Mouse (Mus musculus) urinary bladder, adult 2 months (tissue): ENCODE results near the gene Ifitm10. TPM values are rescaled to one million over a fixed set of nuclear protein-coding genes. Genes with fewer than 3 reads are reported as not detected.
"Not testable (repeated sequence)": the region's sequence is repeated elsewhere in the genome, so short reads cannot be mapped to it uniquely, and the experiment has no call there.

Experiments used
- DNase-seq: peaks from one replicate; pipeline ENCODE4 v3.0.0; 2022; ENCODE audit warnings: low spot score
- polyA plus RNA-seq: library from polyadenylated mRNA; depleted of rRNA; stranded (reverse); fragments of >200 nt; gene quantifications from 2 replicates; pipeline ENCODE4 v1.2.3, GENCODE M21; 2012

Gene Ifitm10
- polyA plus RNA-seq, 1 experiment, result 36.2 TPM

DNA sequence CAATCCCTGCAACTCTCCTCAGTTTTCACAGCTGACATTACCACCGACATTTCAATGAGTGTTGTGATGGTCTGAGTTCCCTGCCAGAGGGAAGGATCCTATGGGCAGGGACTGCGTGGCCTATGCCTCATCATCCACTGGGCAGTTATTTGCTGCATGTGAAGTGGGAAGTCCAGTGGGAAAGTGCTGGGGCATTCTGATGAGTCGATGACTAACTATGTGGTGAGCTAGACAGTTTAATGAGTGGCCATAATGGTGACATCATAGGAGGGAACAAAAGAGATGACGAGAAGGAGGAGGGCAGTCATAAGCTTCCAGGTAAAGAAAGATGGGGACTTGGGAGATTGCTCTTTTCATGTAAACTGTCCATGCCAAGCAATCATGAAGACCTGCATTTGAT is 10.4 kb downstream of the Ifitm10 start:
- no peak for DNase-seq

DNA sequence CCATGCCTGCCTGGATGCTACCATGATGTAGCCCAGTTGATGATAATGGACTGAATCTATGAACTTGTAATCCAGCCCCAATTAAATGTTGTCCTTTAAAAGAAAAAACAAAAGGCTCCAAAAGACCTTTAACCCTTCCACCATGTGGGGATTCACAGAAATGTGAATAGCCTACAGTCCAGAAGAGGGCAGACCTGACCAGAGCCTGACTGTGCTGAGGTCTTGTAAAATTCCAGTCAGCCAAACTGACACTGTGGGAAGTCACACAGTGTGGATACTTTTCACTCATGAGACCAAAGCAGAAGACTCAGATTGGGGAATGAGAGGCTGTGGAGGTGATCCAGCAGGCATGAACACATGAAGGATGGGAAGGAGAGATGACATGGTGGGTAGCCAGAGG is 12.8 kb downstream of the Ifitm10 start:
- no peak for DNase-seq

DNA sequence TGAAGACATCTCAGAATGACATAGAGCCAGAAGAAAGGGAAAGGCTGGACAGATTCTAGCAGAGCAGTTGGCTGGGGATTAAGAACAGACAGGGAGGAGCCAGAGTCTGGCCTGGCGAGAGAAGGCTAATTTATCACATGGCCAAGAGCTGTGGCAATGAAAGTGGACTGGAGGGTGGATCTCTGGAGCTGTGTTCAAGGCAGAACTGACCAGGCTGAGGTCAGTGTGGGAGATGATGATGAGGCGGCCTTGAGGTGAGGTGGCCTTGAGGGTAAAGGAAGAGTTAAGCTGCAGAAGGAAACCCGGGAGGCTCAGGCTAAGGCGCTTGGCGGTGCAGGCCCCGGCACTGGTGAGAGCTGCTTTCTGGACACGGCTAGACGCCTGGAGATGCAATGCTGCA is 14.4 kb downstream of the Ifitm10 start:
- DNase-seq, result no peak

DNA sequence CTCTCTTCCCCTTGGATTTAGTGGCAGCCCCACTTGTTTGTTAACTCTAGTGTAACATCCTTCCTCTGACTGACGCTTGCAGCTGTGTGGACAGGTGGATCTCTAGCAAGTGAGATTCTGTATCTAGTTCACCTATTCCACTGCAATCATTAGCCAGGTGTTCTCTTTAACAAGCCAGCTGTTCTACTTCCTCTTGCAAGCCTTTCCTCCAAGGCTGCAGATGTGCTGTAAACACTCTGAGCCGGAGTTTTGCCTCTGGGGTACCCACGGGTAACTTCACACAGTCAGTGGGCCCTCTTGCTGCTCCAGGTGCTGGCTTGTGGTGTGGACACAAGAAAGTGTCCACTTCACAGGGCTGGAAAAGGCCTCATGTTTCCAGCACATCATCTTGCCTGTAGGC is 16.0 kb downstream of the Ifitm10 start:
- DNase-seq, result no peak

DNA sequence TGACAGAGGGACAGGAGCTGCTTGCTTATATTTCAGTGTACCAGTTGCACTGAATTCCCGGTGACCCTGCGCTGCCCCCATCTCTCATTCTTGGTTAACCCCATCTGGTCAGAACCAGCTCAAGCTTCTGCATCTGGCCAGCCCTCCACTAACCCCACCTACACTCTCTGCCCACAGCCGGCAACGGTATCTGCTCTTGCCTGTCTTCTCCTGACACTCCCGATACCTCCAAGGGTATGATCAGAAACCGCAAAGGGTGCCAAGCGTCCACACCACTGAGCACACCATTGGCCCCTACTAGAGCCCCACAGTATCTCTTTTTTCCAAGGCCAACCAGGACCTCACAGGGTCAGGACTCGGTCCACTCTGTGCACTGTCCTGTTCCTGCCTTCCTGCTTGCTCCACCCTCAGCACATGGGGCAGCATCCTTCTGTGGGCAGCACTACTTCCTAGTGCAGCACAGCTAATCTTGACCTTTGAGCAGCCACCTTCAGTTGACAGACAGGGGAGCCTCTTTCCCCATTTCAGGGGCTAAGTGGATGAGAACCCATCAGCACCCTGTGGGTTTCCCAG is 18.8 kb downstream of the Ifitm10 start:
- DNase-seq, result no peak

DNA sequence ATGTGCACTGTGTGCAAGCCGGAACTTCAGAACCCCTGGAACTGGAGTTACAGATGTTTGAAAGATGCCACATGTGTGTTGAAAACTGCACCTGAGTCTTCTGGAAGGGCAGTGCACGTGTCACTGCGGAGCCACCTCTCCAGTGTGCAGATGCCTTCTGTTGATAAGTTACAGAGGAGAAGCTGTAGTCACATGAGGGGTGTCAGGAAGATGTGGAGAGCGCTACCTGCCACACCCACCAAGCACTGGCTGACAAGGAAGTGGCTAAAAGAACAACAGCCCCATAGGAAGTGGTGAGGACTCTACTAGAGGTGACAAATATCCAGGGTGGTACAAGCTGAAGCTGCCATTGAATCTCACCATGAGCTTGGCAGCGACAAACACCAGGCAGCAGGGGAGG is 19.7 kb downstream of the Ifitm10 start:
- DNase-seq, result no peak

DNA sequence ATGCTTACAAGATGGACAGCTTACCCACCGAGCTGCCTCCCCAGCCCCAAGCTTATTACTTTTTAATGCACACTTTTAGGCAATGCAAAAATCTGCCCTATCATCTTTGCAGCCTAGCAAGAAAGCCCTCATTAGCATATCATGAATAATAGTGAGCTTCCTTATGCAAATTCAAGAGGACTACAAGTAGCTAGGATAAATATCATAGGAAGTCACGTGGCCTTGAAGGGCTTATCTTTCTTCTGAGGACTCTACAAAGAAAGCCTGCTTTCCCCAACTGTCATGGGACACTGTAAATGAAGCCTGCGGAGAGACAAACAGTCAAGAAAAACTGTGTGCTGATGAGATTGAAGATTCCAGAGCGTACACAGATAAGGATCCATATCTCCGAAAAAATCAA is 22.0 kb downstream of the Ifitm10 start:
- no peak for DNase-seq

DNA sequence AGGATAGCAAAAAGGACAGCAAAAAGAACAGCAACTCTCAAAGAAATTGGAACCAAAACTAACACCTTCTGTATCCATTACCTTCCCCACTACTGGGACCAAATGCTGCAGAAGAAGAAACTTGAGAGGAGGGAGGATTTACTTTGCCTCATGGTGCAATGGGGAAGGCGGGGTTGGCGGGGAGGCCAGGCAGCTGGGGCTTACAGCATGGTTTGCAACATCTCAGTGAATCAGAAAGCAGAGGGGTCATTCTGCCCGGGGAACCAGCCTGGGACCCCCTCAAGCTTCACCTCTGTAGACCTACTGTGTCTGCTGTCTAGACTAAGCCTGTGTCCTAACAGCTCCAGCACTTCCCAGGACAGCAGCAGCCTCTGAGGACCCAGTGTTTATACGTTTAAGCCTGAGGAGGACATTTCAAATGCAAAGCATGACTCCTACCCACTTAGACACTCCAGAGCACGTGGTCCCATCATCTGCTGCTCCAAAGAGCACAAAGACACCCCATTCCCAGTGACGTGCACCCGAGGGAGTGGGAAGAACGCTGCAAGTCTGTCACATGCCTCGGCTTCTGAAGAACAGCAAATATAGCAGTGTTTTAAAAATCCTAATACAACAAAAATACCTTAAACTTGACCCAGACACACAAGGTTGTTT is 24.1 kb downstream of the Ifitm10 start:
- no peak for DNase-seq

DNA sequence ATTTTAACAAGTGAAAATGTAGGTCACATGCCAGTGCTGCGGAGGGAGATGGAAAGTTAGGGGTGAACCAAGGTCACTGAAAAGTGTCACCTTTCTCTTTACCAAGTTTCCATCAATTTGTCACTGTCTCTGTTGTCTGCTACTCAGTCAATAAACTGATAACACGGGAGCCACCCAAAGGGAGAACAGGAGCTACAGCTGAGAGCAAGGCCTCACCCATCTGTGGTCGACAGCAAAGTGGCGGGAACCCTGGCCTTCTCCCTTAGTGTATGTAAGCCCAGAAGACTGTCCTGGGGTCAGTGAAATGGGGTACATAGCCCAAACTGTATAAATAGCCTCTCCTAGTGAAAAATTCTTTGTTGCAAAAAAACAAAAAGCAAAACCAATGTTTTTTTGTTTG is 26.0 kb downstream of the Ifitm10 start:
- no peak for DNase-seq

DNA sequence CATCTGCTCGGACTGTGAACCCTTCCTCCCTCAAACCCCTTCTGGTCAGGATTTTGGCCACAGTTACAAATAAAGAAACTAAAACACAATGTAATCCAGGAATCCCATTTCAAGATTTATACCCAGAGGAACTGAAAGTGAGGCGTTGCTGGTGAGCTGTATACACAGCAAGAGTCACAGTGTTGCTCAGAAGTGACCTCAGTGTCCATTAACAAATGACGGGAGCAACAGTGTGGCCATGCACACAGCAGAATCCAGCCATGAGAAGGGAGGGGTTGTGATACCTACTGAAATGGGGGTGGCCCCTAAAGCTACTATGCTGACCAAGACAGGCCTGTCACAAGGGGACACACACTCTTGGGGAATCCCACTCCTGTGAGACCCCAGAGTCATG is 31.3 kb downstream of the Ifitm10 start:
- no peak for DNase-seq

DNA sequence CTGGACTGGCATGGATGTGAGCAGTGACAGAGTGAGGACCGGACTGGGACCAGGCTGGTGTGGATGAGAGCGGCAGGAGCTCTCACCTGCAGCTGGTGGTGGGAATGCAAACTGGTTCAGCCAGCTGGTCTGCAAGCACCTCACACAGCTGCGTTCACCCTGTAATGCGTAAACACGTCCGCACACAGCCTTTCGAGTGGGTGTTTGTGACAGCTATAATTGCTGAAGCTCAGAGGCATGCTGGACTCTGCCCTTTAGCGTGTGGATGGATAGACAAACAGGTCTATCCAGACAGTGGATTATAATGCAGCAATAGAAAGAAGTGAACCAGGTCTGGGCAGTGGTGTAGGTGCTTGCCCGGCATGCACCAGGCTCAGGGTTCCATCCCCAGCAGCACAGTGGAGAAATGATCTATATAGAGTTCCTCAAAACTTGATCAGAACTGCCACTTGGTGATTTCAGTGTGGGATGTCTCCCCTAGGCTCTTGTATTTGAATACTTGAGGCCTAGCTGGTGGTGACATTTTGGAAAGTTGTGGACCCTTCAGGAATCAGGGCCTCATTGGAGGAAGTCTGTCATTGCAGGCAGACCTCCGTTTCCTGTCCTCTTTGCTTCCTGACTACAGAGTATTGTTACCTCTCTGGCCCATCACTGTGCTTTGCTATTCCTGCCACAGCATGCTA is 31.8 kb downstream of the Ifitm10 start:
- no peak for DNase-seq

DNA sequence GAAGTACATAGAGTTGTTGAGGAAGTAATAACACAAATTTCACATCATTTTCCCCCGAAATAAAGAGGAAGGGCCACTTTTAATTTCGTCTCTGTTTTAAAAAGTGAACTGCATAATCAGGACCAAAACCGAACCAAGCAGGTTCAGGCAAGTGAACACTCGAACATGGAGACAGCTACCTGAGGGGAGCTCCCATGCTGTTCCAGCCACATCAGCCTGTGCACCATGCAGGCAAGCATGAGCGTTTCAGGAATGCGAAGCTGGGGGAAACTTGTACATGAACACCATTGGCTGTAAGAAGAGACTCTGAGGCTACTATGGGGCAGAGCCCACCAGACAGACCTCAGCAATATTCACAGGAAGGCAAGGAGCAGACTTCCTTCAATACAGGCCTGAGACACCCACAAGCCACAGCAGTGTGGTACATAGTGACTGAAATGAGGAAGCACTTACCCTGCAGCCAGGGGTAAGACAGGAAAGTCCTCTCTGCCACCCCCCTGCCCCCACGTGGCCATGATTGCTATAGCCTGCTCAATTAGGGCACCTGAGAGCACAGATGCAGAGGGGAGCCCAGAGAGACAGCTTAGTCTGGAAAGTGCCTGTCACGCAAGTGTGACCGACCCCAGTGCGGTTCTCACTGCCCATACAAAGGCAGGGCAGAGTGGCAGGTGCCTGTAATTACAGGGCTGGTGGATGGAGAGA is 33.1 kb downstream of the Ifitm10 start:
- no peak for DNase-seq

DNA sequence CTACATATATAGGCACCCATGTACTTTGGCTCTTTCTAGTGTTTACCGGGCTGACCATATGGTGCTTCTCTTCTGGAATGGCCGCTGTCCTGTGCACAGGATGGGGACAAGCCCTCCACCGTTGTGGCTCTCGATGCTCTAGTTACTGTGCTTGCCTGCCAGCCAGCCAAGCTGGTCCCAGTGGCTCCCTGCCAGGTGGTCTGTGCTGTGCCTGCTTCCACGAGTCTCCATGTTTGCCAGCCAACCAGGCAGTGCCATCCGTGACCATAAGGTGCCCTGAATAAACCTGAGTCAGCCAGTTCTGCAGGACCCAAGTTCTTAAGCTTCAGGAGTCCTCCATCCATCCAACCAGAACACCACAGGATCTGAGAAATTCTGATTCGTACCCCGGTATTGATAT is 38.4 kb downstream of the Ifitm10 start:
- no peak for DNase-seq

DNA sequence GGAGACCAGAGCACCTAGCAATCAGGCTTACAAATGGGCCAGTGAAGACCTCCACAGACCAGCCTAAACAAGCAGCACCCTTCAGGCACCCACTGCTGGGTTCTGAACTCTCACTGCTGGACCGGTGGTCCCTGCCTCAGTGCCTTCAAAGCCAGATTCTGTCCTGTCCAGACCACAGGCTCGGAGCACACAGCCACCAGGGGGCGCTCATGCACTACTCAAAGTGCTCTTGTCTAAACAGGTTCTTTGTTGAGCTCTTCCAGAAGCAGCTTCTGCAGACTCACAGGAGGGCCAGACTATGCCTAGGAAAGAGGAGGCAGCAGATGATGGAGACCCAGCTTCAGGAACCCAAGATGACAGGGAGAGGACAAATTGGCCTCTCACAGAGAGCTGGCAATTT is 39.3 kb downstream of the Ifitm10 start:
- peak; percentile 86 for DNase-seq

DNA sequence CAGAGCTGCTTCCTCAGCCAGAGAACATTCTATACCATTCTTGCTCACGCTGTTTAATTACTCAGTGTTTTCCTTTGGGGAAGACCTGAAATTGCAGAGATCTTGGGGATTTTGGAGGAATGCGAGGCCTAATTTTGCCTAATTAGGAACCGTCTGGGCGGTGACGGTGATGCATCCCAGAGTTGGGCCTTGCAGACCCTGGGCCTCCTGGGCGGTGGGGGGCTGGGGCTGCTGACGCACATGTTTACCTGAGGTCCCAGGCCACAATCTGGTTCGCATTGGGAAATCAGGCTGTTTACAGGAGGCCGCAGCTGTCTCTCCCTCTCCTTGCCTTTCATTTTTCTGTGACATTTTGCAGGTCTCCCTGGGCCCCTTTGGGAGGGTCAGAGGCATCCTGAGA is 40.8 kb downstream of the Ifitm10 start:
- not testable (repeated sequence) for DNase-seq

DNA sequence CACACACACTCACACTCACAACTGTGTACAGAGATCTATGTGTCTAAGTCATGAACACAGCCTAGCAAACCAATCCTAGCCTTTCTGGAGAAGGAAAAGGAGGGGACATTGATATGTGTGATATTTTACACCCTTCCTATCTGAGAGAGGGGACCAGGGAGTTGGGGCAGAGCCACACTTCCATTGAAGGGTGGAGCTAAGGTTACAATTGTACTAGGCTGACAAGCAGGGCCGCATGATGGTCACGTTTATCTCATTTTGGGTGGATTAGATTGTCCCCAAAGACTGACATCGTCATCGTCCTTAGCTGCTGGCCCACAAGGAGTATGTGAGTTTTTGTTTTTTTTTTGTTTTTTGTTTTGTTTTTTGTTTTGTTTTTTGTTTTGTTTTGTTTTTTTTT is 42.3 kb downstream of the Ifitm10 start:
- no peak for DNase-seq

DNA sequence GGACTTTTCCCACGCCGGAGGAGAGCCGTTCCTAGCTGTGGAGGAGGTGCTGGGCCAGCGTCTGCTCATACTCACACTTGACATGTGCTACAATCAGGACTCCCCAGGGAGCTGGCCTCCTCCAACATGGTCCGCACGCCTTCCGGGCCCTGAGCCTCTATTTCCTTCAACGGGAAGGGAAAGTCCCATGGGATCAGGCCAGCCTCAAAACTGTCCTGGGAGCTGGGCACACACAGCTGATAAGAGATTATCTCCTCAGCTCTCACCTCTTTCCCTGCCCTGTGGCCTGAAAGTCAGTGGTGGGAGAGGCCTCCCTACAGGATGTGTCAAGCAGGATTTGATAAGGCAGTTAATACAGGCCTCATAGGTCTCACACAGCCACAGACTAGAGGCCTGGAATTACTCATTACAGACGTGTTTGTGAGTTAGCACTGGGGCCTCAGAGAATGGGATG is 43.3 kb downstream of the Ifitm10 start:
- no peak for DNase-seq

DNA sequence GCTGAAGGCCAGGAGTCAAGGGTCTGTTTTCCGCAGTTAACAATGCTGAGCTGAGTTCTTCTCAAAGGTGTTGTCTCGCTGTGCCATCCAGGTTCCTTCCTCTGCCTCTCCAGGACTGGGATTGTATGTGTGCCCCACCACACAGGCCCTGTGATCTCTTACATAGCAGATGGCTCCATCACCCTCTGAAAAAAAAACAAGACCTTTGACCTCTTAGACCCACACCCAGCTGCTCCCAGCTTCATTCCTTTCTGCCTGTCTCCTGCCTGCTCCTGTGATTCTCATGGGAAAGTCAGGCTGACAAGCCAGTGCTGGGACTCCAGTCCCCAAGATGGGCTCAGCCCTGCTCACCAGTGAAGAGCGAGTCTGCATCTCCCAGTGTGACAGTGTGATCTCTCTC is 45.0 kb downstream of the Ifitm10 start:
- DNase-seq, result no peak

DNA sequence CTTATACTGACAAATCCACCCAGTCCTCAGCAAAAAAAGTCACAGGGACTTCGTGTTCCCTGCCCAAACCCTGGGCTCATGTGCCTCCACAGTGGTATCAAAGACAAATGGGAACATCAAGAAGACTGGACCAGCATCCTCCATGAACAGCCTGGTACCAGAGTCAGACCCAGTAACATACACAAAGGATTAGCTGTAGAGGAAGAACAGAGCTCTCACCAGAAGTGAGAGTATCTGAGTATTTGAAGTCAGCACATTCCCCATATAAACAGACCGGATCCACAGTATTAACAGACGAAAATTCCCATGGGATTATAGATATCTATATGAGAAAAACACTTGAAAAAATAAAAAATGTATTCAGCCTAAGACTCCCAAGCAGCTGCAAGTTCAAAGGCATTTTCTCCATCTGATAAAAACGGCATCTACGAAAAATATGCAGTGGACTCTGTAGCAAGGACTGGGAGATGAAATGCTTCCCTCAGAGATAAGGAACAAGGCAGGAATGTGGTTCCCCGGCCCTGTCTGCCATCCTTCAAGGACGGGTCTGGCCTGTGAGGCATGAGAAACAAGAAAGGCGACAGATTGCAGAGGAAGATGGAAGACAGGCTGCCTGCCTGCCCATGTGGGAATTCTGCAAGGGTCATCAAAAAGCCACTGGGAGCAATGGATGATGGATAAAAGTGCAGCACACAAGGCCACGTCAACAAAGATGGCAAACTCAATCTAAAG is 46.7 kb downstream of the Ifitm10 start:
- DNase-seq, result no peak

DNA sequence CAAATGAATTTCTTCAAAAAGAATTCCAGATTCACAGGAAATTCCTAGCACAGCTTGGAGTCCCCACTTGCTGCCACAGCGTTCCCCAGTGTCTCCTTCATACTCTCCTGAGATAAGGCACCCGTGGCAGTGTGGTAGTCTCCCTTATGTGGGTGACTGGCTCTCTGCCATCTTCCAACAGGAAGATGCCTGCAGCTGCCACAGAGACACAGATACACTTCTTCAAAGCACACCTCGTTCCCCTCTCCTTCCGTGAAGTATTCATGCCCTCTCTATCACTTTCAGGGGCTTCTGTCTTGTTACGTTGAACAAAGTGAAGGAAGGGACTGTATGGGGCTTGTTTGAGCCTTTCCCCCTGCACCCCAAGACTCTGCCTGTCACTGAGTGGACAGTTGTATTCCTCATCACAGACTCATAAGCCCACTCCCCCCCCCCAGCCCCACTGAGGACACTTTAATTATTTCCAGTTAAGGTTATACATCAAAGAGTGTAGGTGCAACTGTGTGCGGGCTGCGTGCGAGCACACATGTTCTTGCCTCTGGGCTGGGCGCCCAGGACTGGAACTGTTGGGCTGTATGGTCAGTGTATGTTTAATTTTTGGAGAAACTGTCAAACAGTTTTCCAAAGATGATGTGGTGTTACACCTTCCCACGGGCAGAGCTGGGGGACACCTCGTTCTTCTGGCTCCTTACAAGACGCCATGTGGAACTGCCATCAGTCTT is 50.0 kb downstream of the Ifitm10 start:
- no peak for DNase-seq

DNA sequence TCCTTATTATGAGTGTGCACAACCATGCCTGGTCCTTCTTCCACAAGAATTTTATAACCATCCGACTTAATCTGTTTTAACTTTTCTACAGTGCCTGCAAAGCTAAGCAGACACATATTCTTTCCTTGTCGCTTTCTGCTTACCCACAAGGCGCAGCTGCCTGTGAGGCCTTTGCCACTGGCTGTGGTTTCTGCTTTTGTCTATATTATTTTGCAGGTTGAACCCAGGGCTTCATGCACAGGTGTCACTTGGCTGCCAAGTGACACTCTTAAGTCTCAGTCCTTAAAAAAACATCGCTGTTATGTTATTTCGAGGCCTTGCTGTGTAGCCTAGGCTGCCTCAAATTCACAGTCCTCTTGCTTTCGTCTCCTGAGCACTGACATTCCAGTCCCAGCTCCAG is 50.9 kb downstream of the Ifitm10 start:
- no peak for DNase-seq
